Mouse (Mus musculus) megakaryocyte, embryonic 14.5 days (primary cell): ENCODE results near the gene Tmprss12.

Experiments
- FLI1 ChIP-seq: IDR thresholded peaks from 2 replicates; pipeline ENCODE4 v1.6.1; 2012; ENCODE audit warnings: low read length, inconsistent platforms, mixed read lengths
- GATA1 ChIP-seq: IDR thresholded peaks from 3 replicates; pipeline ENCODE4 v1.6.1; 2012; ENCODE audit warnings: mixed read lengths, low read length, inconsistent platforms, borderline replicate concordance

DNA sequence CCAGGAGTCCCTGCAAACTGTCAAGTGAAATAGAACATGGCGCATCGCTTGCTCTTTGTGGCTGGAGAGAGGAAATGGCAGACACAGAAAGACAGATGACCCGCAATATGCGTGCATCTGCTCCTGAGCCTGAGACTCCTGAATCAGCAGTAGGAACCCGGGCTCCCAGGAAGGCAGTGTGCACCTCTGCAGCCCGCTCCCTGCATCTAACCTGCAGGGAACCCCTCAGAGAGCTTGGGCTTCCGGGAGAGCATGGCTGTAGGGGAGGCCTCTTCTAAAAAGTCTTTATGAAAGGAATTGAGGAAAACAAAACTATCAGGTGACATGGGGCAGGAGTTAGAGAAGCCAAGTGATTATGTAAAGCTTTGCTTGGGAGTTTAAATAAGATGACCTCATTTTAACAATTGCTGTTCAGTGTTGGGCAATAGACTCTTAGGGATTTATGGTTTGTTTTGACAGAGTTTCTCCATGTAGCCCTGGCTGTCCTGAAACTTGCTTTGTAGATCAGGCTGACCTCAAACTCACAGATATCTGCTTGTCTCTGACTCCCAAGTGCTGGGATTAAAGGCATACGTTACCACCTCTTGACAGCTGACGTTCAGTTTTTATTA is 39.8 kb downstream of the Tmprss12 start:
- TF ChIP-seq GATA1 (no peak), FLI1 (no peak)
